Mouse (Mus musculus) ovary, postnatal 10 days (tissue): ENCODE measurements around the gene Rxfp4.

Experiments used
- DNase-seq: peaks from one replicate; pipeline ENCODE4 v3.0.0; 2022; ENCODE audit warnings: low spot score

The Rxfp4 gene

GRCm38 (mm10) chr3:88652846-88653515 is at the start of gene Rxfp4:
Gene Rxfp4, minus strand, starts transcription at chr3:88653142.
- no peak for DNase-seq

GRCm38 (mm10) chr3:88701222-88701621 is 48.3 kb upstream of the Rxfp4 start:
- DNase-seq, result no peak

GRCm38 (mm10) chr3:88700247-88700646 is 47.3 kb upstream of the Rxfp4 start:
- DNase-seq, result no peak

GRCm38 (mm10) chr3:88698834-88699233 is 45.9 kb upstream of the Rxfp4 start:
- DNase-seq, result no peak

- no peak for DNase-seq
Observed at GRCm38 (mm10) chr3:88698051-88698450, 45.1 kb upstream of the Rxfp4 start.

- no peak for DNase-seq
Observed at GRCm38 (mm10) chr3:88695545-88695944, 42.6 kb upstream of the Rxfp4 start.

GRCm38 (mm10) chr3:88689079-88689478 is 36.1 kb upstream of the Rxfp4 start:
- DNase-seq, result no peak

GRCm38 (mm10) chr3:88686734-88687611 is 34.0 kb upstream of the Rxfp4 start:
- no peak for DNase-seq

GRCm38 (mm10) chr3:88685958-88686451 is 33.1 kb upstream of the Rxfp4 start:
- DNase-seq, result no peak

- peak; percentile 91 for DNase-seq
Observed at GRCm38 (mm10) chr3:88684980-88685941, 32.3 kb upstream of the Rxfp4 start, which contains the start of gene Khdc4. Gene Khdc4, plus strand, starts transcription at chr3:88685803.

GRCm38 (mm10) chr3:88684236-88684979 is 31.5 kb upstream of the Rxfp4 start:
- DNase-seq, result no peak

GRCm38 (mm10) chr3:88683814-88684213 is 30.9 kb upstream of the Rxfp4 start:
- DNase-seq, result no peak

- peak; percentile 33 for DNase-seq
Observed at GRCm38 (mm10) chr3:88677399-88677798, 24.5 kb upstream of the Rxfp4 start.

- no peak for DNase-seq
Observed at GRCm38 (mm10) chr3:88664095-88664494, 11.2 kb upstream of the Rxfp4 start.

GRCm38 (mm10) chr3:88659798-88660197 is 6.9 kb upstream of the Rxfp4 start:
- DNase-seq, result no peak

- DNase-seq, result no peak
Observed at GRCm38 (mm10) chr3:88658441-88659127, 5.6 kb upstream of the Rxfp4 start.

- no peak for DNase-seq
Observed at GRCm38 (mm10) chr3:88655619-88656018, 2.7 kb upstream of the Rxfp4 start.

GRCm38 (mm10) chr3:88654621-88655020 is 1.7 kb upstream of the Rxfp4 start:
- DNase-seq, result no peak

GRCm38 (mm10) chr3:88653516-88654370 is 801 bp upstream of the Rxfp4 start:
- DNase-seq, result no peak
